Mouse (Mus musculus) midbrain, embryonic 11.5 days (tissue): ENCODE data around the gene Pik3ip1. TPM values are rescaled to one million over a fixed set of nuclear protein-coding genes. Genes with fewer than 3 reads are reported as not detected.

Experiments
- ATAC-seq: fragments of 200-750 bp; cut with Nextera tagmentation; 2 replicates; pipeline ENCODE4 v1.8.0; 2017; ENCODE audit warnings: moderate TSS enrichment, moderate library complexity; ENCODE audit not compliant: low FRiP score
- DNase-seq: peaks from one replicate; pipeline ENCODE4 v3.0.0; 2015; ENCODE audit warnings: low spot score; ENCODE audit errors: missing footprints
- H3K27ac ChIP-seq: fragments of 300-500 bp; sonication (generic); 2 replicates; pipeline ENCODE4 v1.5.1; 2014; ENCODE audit warnings: low read depth, low read length
- H3K27me3 ChIP-seq: fragments of 300-500 bp; sonication (generic); 2 replicates; pipeline ENCODE4 v1.6.1; 2014; ENCODE audit warnings: mild to moderate bottlenecking, low read length, moderate library complexity, mixed read lengths; ENCODE audit not compliant: control insufficient read depth, insufficient read depth
- H3K36me3 ChIP-seq: fragments of 300-500 bp; sonication (generic); 2 replicates; pipeline ENCODE4 v1.6.1; 2014; ENCODE audit warnings: mild to moderate bottlenecking, low read length, moderate library complexity, mixed read lengths; ENCODE audit not compliant: control insufficient read depth, insufficient read depth
- H3K4me1 ChIP-seq: fragments of 300-500 bp; sonication (generic); 2 replicates; pipeline ENCODE4 v1.6.1; 2014; ENCODE audit warnings: low read length; ENCODE audit not compliant: control insufficient read depth, insufficient read depth
- H3K4me2 ChIP-seq: fragments of 300-500 bp; sonication (generic); 2 replicates; pipeline ENCODE4 v1.6.1; 2014; ENCODE audit warnings: mild to moderate bottlenecking, moderate library complexity
- H3K4me3 ChIP-seq: fragments of 300-500 bp; sonication (generic); 2 replicates; pipeline ENCODE4 v1.5.1; 2014; ENCODE audit warnings: low read depth, low read length
- H3K9ac ChIP-seq: fragments of 300-500 bp; sonication (generic); 2 replicates; pipeline ENCODE4 v1.6.1; 2014; ENCODE audit warnings: low read length
- H3K9me3 ChIP-seq: fragments of 300-500 bp; sonication (generic); 2 replicates; pipeline ENCODE4 v1.6.1; 2016; ENCODE audit warnings: low read length; ENCODE audit not compliant: control insufficient read depth
- WGBS: fragments of 180-500 bp; shearing (Covaris S2); extraction: QIAGEN DNeasy Blood & Tissue Kit; methylation state at CpG from one replicate; pipeline ENCODE4 v1.1.7; 2014; 5-methylcytosine and 5-hydroxymethylcytosine counted together
- polyA plus RNA-seq: library from polyadenylated mRNA; unstranded; fragments of >200 nt; fragmentation: Nextera tagmentation; extraction: Ambion mirVana; gene quantifications from 2 replicates; pipeline ENCODE4 v1.2.1, GENCODE M21; 2014

The Pik3ip1 gene
- polyA plus RNA-seq, 1 experiment from 2014 or later = 12.1 TPM

- Histone ChIP-seq H3K4me2 (no peak overlapping the region), H3K36me3 (peaks cover 5% of the 10 kb centered on the region), H3K4me1 (peaks cover 9% of the 10 kb centered on the region), H3K4me3 (no peak overlapping the region), H3K9me3 (no peaks in the 10 kb centered on the region), H3K9ac (no peak overlapping the region), H3K27me3 (no peaks in the 10 kb centered on the region), H3K27ac (no peak overlapping the region)
- WGBS = 85% methylated on average over 5 of the region's 5 CpGs
- DNase-seq (no peak), ATAC-seq (no peak)
Measured at GRCm38 (mm10) chr11:3341476-3341875, 11.3 kb downstream of the Pik3ip1 start.

GRCm38 (mm10) chr11:3344916-3345315 lies 14.7 kb downstream of the Pik3ip1 start:
- H3K36me3 ChIP-seq = peaks cover 5% of the 10 kb centered on the region
- no peaks in the 10 kb centered on the region for H3K9me3 ChIP-seq
- H3K4me3 ChIP-seq = no peak overlapping the region
- H3K9ac ChIP-seq = no peak overlapping the region
- peak; percentile 41 for DNase-seq
- peaks cover 2% of the 10 kb centered on the region; the same call in 1 of the 2 replicates for H3K4me1 ChIP-seq
- H3K27me3 ChIP-seq = no peaks in the 10 kb centered on the region
- no peak overlapping the region for H3K27ac ChIP-seq
- no peak for ATAC-seq
- H3K4me2 ChIP-seq = no peak overlapping the region
- WGBS = 91% methylated on average over 3 of the region's 3 CpGs

GRCm38 (mm10) chr11:3346351-3346750 lies 16.1 kb downstream of the Pik3ip1 start:
- Histone ChIP-seq H3K4me2 (no peak overlapping the region), H3K27ac (no peak overlapping the region), H3K9ac (no peak overlapping the region), H3K27me3 (no peaks in the 10 kb centered on the region), H3K4me1 (peaks cover 2% of the 10 kb centered on the region; the same call in 1 of the 2 replicates), H3K4me3 (no peak overlapping the region), H3K36me3 (peaks cover 7% of the 10 kb centered on the region), H3K9me3 (no peaks in the 10 kb centered on the region)
- ATAC-seq = no peak
- WGBS = 95% methylated on average over 7 of the region's 7 CpGs
- DNase-seq = peak; percentile 17

- no peaks in the 10 kb centered on the region for H3K27me3 ChIP-seq
- H3K4me3 ChIP-seq = no peak overlapping the region
- 60% methylated on average over 12 of the region's 12 CpGs for WGBS
- peak; percentile 97 for DNase-seq
- H3K9me3 ChIP-seq = no peaks in the 10 kb centered on the region
- H3K4me2 ChIP-seq = no peak overlapping the region
- ATAC-seq = peak; percentile 86
- H3K9ac ChIP-seq = no peak overlapping the region
- H3K27ac ChIP-seq = no peak overlapping the region
- peaks cover 2% of the 10 kb centered on the region; the same call in 1 of the 2 replicates for H3K4me1 ChIP-seq
- H3K36me3 ChIP-seq = peaks cover 11% of the 10 kb centered on the region
Measured at GRCm38 (mm10) chr11:3347091-3347834, 17.1 kb downstream of the Pik3ip1 start.

- DNase-seq = peak; percentile 82
- ATAC-seq = no peak
- no peak overlapping the region for H3K4me3 ChIP-seq
Measured at GRCm38 (mm10) chr11:3347835-3348195, 17.6 kb downstream of the Pik3ip1 start.

GRCm38 (mm10) chr11:3348576-3349342 lies 18.6 kb downstream of the Pik3ip1 start:
- H3K4me1 ChIP-seq = peaks cover 2% of the 10 kb centered on the region; the same call in 1 of the 2 replicates
- no peak overlapping the region for H3K27ac ChIP-seq
- H3K4me3 ChIP-seq = no peak overlapping the region
- H3K9me3 ChIP-seq = no peaks in the 10 kb centered on the region
- H3K27me3 ChIP-seq = no peaks in the 10 kb centered on the region
- 47% methylated on average over 6 of the region's 6 CpGs for WGBS
- ATAC-seq (peak; percentile 51), DNase-seq (peak; percentile 76)
- H3K9ac ChIP-seq = no peak overlapping the region
- H3K36me3 ChIP-seq = peaks cover 11% of the 10 kb centered on the region
- H3K4me2 ChIP-seq = no peak overlapping the region

More at GRCm38 (mm10) chr11:3347835-3348195, 17.6 kb downstream of the Pik3ip1 start:
- Histone ChIP-seq H3K4me2 (no peak overlapping the region), H3K9me3 (no peaks in the 10 kb centered on the region), H3K27me3 (no peaks in the 10 kb centered on the region), H3K36me3 (peaks cover 11% of the 10 kb centered on the region), H3K27ac (no peak overlapping the region), H3K4me1 (peaks cover 2% of the 10 kb centered on the region; the same call in 1 of the 2 replicates), H3K9ac (no peak overlapping the region)

GRCm38 (mm10) chr11:3349343-3349695 lies 19.1 kb downstream of the Pik3ip1 start:
- Histone ChIP-seq H3K9ac (no peak overlapping the region), H3K4me3 (no peak overlapping the region), H3K27ac (no peak overlapping the region), H3K36me3 (peaks cover 11% of the 10 kb centered on the region), H3K27me3 (no peaks in the 10 kb centered on the region), H3K4me2 (no peak overlapping the region), H3K9me3 (no peaks in the 10 kb centered on the region), H3K4me1 (peaks cover 2% of the 10 kb centered on the region; the same call in 1 of the 2 replicates)
- 87% methylated on average over 4 of the region's 4 CpGs for WGBS
- ATAC-seq = no peak
- no peak for DNase-seq

- 93% methylated on average over 9 of the region's 9 CpGs for WGBS
- no peak overlapping the region for H3K4me3 ChIP-seq
- no peak overlapping the region for H3K9ac ChIP-seq
- DNase-seq = no peak
- H3K27me3 ChIP-seq = no peaks in the 10 kb centered on the region
- H3K9me3 ChIP-seq = no peaks in the 10 kb centered on the region
- H3K36me3 ChIP-seq = peaks cover 11% of the 10 kb centered on the region; the same call in 1 of the 2 replicates
- no peak overlapping the region for H3K4me2 ChIP-seq
- no peak overlapping the region for H3K27ac ChIP-seq
- no peak for ATAC-seq
- H3K4me1 ChIP-seq = peaks cover 2% of the 10 kb centered on the region; the same call in 1 of the 2 replicates
Measured at GRCm38 (mm10) chr11:3352131-3352530, 21.9 kb downstream of the Pik3ip1 start.

- Histone ChIP-seq H3K9ac (no peak overlapping the region), H3K27me3 (no peaks in the 10 kb centered on the region), H3K4me3 (no peak overlapping the region), H3K4me1 (0 out of 2 replicates have a peak, but pooled peaks cover 2% of the 10 kb centered on the region), H3K27ac (no peak overlapping the region), H3K4me2 (no peak overlapping the region), H3K36me3 (peaks cover 14% of the 10 kb centered on the region), H3K9me3 (no peaks in the 10 kb centered on the region)
- peak; percentile 82 for DNase-seq
- WGBS = 45% methylated on average over 18 of the region's 18 CpGs
- ATAC-seq = peak; percentile 8; the same call in 1 of the 2 replicates
Measured at GRCm38 (mm10) chr11:3352990-3353585, 22.9 kb downstream of the Pik3ip1 start.
